Mouse (Mus musculus) neural tube, embryonic 11.5 days (tissue): ENCODE results near the gene Stx6. TPM values are rescaled to one million over a fixed set of nuclear protein-coding genes. Genes with fewer than 3 reads are reported as not detected.

Experiments used
- ATAC-seq: fragments of 200-750 bp; cut with Nextera tagmentation; 2 replicates; pipeline ENCODE4 v1.8.0; 2017; ENCODE audit warnings: moderate number of reproducible peaks, mild to moderate bottlenecking, moderate TSS enrichment, moderate library complexity; ENCODE audit not compliant: insufficient read depth, low FRiP score, low TSS enrichment
- DNase-seq: peaks from one replicate; pipeline ENCODE4 v3.0.0-alpha.2; 2015; ENCODE audit warnings: low spot score
- H3K27ac ChIP-seq: fragments of 300-500 bp; sonication (generic); 2 replicates; pipeline ENCODE4 v1.5.1; 2014; ENCODE audit warnings: low read depth, mild to moderate bottlenecking, low read length
- H3K27me3 ChIP-seq: fragments of 300-500 bp; sonication (generic); 2 replicates; pipeline ENCODE4 v1.6.1; 2014; ENCODE audit warnings: mild to moderate bottlenecking, low read length, mixed read lengths; ENCODE audit not compliant: control insufficient read depth, insufficient read depth
- H3K36me3 ChIP-seq: fragments of 300-500 bp; sonication (generic); 2 replicates; pipeline ENCODE4 v1.6.1; 2014; ENCODE audit warnings: mild to moderate bottlenecking, low read length, moderate library complexity, mixed read lengths; ENCODE audit not compliant: control insufficient read depth, insufficient read depth
- H3K4me1 ChIP-seq: fragments of 300-500 bp; sonication (generic); 2 replicates; pipeline ENCODE4 v1.6.1; 2014; ENCODE audit warnings: low read length, mixed read lengths; ENCODE audit not compliant: control insufficient read depth, insufficient read depth
- H3K4me2 ChIP-seq: fragments of 300-500 bp; sonication (generic); 2 replicates; pipeline ENCODE4 v1.6.1; 2014; ENCODE audit warnings: low read depth, mild to moderate bottlenecking, moderate library complexity
- H3K4me3 ChIP-seq: fragments of 300-500 bp; sonication (generic); 2 replicates; pipeline ENCODE4 v1.5.1; 2014; ENCODE audit warnings: low read depth, low read length
- H3K9ac ChIP-seq: fragments of 300-500 bp; sonication (generic); 2 replicates; pipeline ENCODE4 v1.6.1; 2014; ENCODE audit warnings: mild to moderate bottlenecking, low read length
- H3K9me3 ChIP-seq: fragments of 300-500 bp; sonication (generic); 2 replicates; pipeline ENCODE4 v1.6.1; 2016; ENCODE audit warnings: low read length; ENCODE audit not compliant: control insufficient read depth
- WGBS: fragments of 180-500 bp; shearing (Covaris S2); extraction: QIAGEN DNeasy Blood & Tissue Kit; methylation state at CpG from one replicate; pipeline ENCODE4 v1.1.7; 2014; 5-methylcytosine and 5-hydroxymethylcytosine counted together
- polyA plus RNA-seq: library from polyadenylated mRNA; unstranded; fragments of >200 nt; fragmentation: Nextera tagmentation; extraction: Ambion mirVana; gene quantifications from 2 replicates; pipeline ENCODE4 v1.2.1, GENCODE M21; 2014

Stx6 gene
- polyA plus RNA-seq, 1 experiment from 2014 or later, result 111 TPM

DNA sequence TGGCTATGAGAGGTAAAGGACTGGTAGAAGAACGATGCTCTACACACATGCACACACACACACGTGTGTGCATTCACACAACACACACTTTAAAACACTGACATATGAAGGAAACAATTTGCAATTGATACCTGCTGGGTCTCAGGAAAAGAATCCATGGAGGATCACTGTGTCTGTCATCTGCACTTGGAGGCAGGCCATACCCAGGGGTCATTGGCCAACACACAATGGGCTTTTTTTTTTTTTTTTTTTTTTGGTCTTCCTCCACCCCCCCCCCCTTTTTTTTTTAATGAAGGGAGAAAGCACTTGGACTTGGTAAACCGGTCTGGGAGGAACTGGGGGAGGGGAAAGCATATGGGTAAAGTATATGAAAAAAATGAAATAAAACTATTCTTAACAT lies 49.3 kb downstream of the Stx6 start:
- no peak overlapping the region for H3K4me3 ChIP-seq
- H3K36me3 ChIP-seq, result peaks cover 2% of the 10 kb centered on the region; the same call in 1 of the 2 replicates
- 88% methylated on average over 3 of the region's 3 CpGs for WGBS
- DNase-seq (no peak), ATAC-seq (no peak)
- H3K9ac ChIP-seq, result no peak overlapping the region
- peaks cover 20% of the 10 kb centered on the region for H3K4me1 ChIP-seq
- H3K27me3 ChIP-seq, result no peaks in the 10 kb centered on the region
- no peak overlapping the region for H3K27ac ChIP-seq
- no peak overlapping the region for H3K4me2 ChIP-seq
- no peaks in the 10 kb centered on the region for H3K9me3 ChIP-seq

DNA sequence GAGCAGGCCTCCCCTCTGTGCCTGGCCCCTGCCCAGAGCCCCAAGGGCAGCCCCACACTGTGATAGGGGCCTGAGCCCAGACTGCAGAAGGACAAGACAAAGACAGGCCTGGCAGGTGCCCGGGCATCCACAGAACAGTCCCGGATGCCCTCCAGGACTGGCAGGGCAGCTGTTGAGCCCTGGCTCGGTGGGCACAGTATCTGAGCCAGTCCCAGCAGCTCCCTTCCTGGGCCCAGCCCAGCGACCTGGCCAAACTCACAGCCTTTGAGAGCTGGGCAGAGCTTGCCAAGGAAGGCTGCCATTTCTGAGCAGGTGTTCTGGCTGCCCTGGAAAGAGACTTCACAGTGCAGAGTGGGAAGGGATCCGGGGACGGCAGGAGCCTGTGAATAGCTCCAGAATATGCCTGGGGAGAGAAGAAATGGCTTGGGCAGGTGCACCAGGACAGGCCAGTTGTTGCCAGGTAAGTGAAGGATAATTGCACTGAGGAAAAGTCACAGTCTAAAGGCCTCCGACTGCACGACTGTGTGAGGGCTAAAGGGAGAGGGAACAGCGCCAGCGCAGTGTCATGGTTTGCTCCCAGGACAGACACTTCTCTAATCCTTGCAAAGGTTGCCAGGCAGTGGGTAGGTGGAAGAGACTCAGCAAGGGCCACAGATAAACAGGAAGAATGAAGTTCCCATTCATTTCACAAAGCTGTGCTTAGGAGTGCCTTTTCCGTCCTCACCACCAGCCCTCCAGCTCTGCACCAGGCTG lies 51.7 kb downstream of the Stx6 start:
- DNase-seq, result no peak
- no peak overlapping the region for H3K27ac ChIP-seq
- no peak overlapping the region for H3K4me2 ChIP-seq
- H3K27me3 ChIP-seq, result no peaks in the 10 kb centered on the region
- no peak overlapping the region for H3K4me3 ChIP-seq
- H3K9ac ChIP-seq, result no peak overlapping the region
- WGBS, result 78% methylated on average over 10 of the region's 11 CpGs
- ATAC-seq, result no peak
- H3K36me3 ChIP-seq, result peaks cover 2% of the 10 kb centered on the region; the same call in 1 of the 2 replicates
- H3K4me1 ChIP-seq, result peaks cover 25% of the 10 kb centered on the region
- no peaks in the 10 kb centered on the region for H3K9me3 ChIP-seq

DNA sequence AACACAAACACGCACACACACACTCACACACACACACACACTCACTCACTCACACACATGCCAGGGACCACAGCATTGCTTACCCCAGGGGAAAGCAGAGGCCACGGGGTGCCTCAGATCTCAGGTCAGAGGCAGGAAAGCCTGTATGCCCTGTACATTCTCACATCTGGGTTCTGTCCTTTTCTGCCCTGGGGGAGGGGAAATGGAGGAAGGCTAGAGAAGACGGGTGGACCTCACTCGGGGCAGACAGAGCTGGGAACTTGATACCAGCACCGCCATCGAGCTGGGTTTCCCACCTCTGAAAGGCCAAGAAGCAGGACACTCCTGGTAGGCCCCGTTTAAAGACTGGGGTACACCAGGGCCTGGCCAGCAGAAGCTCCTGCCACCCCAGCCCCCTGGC lies 52.5 kb downstream of the Stx6 start:
- H3K9ac ChIP-seq, result no peak overlapping the region
- peaks cover 2% of the 10 kb centered on the region; the same call in 1 of the 2 replicates for H3K36me3 ChIP-seq
- 41% methylated on average over 7 of the region's 7 CpGs for WGBS
- no peak for DNase-seq
- no peak overlapping the region for H3K4me3 ChIP-seq
- H3K27me3 ChIP-seq, result no peaks in the 10 kb centered on the region
- no peak overlapping the region for H3K27ac ChIP-seq
- H3K4me2 ChIP-seq, result no peak overlapping the region
- H3K4me1 ChIP-seq, result peaks cover 30% of the 10 kb centered on the region
- ATAC-seq, result no peak
- no peaks in the 10 kb centered on the region for H3K9me3 ChIP-seq

DNA sequence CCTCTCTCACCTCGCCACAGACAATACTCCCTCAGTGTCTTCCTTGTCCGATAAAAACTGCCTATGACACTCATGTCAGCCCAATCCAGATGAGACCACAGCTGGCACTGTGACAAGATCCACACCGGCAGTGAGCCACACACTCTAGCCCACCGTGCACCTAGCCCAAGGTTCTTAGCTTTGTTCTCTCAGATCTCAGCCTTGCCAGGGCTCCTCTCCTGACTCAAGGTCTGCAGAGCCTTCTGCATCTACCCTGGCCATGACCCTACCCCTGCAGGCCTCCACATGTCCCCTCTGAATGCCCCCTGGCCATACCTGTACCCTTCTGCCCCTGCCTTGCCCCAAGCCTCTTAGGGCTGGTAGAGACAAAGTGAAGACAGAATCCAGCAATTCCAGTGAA lies 53.6 kb downstream of the Stx6 start:
- no peak for DNase-seq

DNA sequence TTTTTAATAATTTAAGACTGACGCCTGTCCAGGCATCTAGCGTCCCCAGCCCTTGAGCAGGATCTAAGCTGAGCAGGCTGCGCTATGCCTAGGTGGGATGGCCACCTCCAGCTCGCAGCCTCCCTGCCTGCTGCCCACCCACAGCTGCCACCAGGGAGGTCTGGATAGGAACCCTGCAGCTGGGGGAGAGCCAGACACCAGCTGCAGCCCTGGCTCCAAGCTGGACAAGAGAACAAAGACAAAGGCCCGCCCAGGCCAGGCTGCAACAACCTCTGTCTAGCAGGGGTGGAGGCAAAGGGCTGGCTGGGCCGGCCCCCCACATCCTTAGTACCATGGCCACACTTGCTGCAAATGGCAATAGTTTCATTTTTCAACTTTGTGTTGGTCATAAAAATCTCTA lies 54.0 kb downstream of the Stx6 start:
- Histone ChIP-seq H3K4me1 (peaks cover 35% of the 10 kb centered on the region), H3K4me2 (no peak overlapping the region), H3K4me3 (no peak overlapping the region), H3K9me3 (no peaks in the 10 kb centered on the region), H3K36me3 (peaks cover 2% of the 10 kb centered on the region; the same call in 1 of the 2 replicates), H3K27ac (peak overlapping the region; percentile 67), H3K27me3 (no peaks in the 10 kb centered on the region), H3K9ac (peak overlapping the region; percentile 56)
- ATAC-seq (peak; percentile 69), DNase-seq (peak; percentile 79)
- 9% methylated on average over 6 of the region's 6 CpGs for WGBS

More for the DNA sequence above, 53.6 kb downstream of the Stx6 start:
- Histone ChIP-seq H3K9me3 (no peaks in the 10 kb centered on the region), H3K4me2 (no peak overlapping the region), H3K4me1 (peaks cover 35% of the 10 kb centered on the region), H3K4me3 (no peak overlapping the region), H3K27me3 (no peaks in the 10 kb centered on the region), H3K9ac (peak overlapping the region; percentile 56), H3K27ac (peak overlapping the region; percentile 67), H3K36me3 (peaks cover 2% of the 10 kb centered on the region; the same call in 1 of the 2 replicates)
- 48% methylated on average over 4 of the region's 4 CpGs for WGBS
- ATAC-seq, result no peak

DNA sequence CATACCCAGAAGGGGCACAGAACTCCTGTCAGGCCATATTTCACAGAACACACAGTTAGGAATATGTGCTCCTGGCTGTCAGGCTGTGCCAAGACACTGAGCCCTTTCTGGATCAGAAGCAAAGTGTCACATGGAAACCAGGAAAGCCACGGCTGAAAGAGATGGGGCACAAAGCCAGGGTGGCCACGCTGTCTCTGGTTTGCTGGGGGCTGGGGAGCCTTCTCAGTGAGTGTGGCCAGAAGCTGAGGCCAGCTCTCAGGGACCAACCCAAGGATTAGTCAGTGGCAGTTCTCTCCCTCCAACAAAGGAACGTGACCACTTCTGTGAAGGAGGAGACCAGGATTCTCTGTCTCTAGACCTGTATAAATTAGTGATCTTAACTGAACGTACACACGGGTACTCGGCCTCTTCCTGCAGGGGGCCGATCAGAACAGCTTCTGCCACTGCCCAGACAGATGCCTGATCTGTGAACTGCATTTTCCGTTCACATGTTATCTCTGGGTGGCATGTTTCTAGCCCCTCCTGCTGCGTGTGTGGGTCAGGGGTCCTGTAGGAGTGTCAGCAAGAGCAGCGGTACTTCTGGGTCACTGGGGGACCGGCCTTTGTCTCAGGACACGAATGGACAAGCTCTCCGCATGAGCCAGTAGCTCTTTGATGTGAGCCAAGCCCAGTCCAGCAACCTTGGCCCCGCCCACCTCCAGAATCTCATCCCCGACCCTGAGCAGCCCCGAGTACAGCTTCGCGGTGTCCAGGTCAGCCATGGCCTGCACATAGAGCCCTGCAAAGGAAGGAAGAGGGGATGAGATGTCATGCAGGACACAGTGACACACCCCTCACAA lies 54.6 kb downstream of the Stx6 start:
- H3K9me3 ChIP-seq, result no peaks in the 10 kb centered on the region
- no peak overlapping the region for H3K4me3 ChIP-seq
- peak overlapping the region; percentile 10; the same call in 1 of the 2 replicates for H3K4me2 ChIP-seq
- DNase-seq (no peak), ATAC-seq (peak; percentile 23; the same call in 1 of the 2 replicates)
- H3K27ac ChIP-seq, result peak overlapping the region; percentile 28
- 17% methylated on average over 18 of the region's 18 CpGs for WGBS
- H3K36me3 ChIP-seq, result no peaks in the 10 kb centered on the region
- no peaks in the 10 kb centered on the region for H3K27me3 ChIP-seq
- H3K9ac ChIP-seq, result peak overlapping the region; percentile 37; the same call in 1 of the 2 replicates
- H3K4me1 ChIP-seq, result peaks cover 35% of the 10 kb centered on the region

DNA sequence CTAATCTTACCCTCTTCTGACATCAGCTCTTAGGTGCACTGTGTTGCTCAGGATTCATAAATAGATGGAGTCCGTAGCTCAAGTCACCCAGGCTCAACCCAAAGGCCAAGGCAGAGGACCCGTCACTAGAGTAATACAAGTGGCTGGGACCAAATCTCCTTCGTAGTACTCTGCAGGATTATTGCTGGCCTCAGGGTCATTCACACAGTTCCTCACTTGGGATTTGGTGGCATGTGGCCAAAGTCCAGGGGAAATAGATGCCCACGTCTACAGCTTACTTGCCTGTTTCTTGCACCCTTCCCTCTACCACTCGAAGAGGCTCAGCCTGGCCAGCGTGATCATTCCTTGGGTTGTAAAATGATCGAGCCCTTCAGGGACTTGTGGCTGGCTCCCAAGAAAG lies 55.4 kb downstream of the Stx6 start:
- no peak overlapping the region; the same call in 1 of the 2 replicates for H3K9ac ChIP-seq
- no peak overlapping the region for H3K4me3 ChIP-seq
- no peak overlapping the region for H3K4me2 ChIP-seq
- H3K27me3 ChIP-seq, result no peaks in the 10 kb centered on the region
- H3K9me3 ChIP-seq, result no peaks in the 10 kb centered on the region
- H3K27ac ChIP-seq, result no peak overlapping the region
- 69% methylated on average over 7 of the region's 7 CpGs for WGBS
- no peak for DNase-seq
- no peak for ATAC-seq
- H3K36me3 ChIP-seq, result no peaks in the 10 kb centered on the region
- H3K4me1 ChIP-seq, result peaks cover 35% of the 10 kb centered on the region

DNA sequence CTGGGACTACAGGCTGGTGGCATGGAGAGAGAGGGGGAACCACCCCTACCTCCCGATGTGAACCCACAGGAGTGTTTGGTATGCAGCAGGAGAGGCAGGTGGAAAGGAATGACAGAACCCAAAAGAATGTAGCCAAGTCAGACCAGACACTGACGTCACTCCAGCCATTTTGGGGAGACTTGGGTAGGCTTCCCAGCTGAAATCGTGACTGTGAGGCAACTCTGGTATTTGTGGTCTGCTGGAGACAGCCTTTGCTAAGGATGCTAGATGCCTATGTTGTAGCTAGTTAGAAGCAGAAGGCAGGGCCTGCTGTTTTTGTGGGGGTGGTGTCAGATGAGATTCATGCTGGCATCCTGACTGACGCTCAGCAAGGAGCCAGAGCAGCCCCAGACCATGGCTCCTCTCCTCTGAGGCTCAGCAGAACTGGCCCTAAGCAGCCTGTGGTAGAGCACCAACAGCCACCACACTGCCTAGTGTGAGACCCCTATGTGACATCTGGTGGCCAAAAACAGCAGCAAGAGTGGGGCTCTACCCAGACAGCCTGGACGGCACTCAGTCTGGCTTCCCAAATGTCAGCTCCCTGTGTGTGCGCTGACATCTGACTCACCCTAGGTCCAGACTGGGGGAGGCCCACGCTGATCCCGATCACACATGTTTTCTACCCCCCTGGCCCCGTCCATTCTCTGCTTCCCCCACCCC lies 56.7 kb downstream of the Stx6 start:
- WGBS, result 50% methylated on average over 9 of the region's 9 CpGs
- DNase-seq (no peak), ATAC-seq (no peak)
- Histone ChIP-seq H3K4me2 (no peak overlapping the region), H3K27ac (no peak overlapping the region), H3K36me3 (no peaks in the 10 kb centered on the region), H3K9ac (no peak overlapping the region), H3K9me3 (no peaks in the 10 kb centered on the region), H3K27me3 (no peaks in the 10 kb centered on the region), H3K4me3 (no peak overlapping the region), H3K4me1 (peaks cover 35% of the 10 kb centered on the region)
